Mouse (Mus musculus): ENCODE results near the gene Syap1. TPM values are rescaled to one million over a fixed set of nuclear protein-coding genes. Genes with fewer than 3 reads are reported as not detected.

The Syap1 gene
- polyA plus RNA-seq, 1 experiment from 2014 or later: 38.4 TPM

DNA sequence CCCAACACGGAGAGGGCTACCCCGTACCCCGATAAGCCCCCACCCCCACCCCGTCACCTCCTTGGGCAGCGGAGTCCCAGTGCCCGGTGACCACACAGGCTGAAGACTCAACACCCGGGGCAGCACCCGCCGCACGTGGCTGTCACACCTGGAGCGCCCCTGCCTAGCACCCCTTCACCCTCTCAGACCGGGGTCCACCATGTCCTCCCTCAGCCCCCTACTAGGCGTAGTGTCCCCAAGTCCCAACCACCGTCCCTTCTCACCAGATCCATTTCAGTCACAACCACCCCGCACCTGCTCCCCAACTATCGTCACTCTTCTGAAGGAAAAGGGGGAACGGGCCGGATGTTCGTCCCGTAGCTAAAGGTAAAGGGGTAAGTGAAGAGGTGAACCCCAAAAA, 59.5 kb downstream of the Syap1 start:
- Histone ChIP-seq H3K9me3 (no peaks in the 10 kb centered on the region), H3K27ac (no peak overlapping the region), H3K36me3 (no peaks in the 10 kb centered on the region), H3K4me3 (peak overlapping the region; percentile 51), H3K4me2 (replicated peaks) (peak overlapping the region; percentile 85), H3K9ac (peak overlapping the region; percentile 54), H3K4me1 (no peaks in the 10 kb centered on the region), H3K27me3 (replicated peaks) (no peaks in the 10 kb centered on the region)
- peak; percentile 72 for ATAC-seq (ENCODE audit: low FRiP score, low read depth)
- WGBS: 16% methylated on average over 20 of the region's 20 CpGs

DNA sequence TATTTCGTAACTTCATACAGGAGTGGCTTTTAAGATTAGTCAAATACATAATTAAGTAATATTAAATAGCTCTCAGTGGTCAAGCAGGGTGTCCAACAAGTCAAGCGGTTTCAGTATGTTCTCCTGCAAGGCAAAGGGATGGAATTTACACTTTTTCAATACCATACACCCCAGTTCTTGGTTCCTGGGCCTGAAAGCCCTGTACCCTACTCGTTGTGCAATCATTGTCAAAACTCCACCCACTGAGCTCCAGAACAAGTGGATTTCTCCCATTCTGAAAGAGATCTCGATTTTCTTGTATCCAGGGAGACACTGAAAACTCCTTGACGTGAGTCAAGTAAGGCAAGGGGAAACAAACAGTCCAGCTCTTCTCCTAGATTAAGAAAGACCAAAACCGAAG, 60.2 kb downstream of the Syap1 start:
- Histone ChIP-seq H3K9me3 (no peaks in the 10 kb centered on the region), H3K4me3 (peak overlapping the region; percentile 51; the same call in 1 of the 2 replicates), H3K27me3 (replicated peaks) (no peaks in the 10 kb centered on the region), H3K27ac (no peak overlapping the region), H3K4me1 (no peaks in the 10 kb centered on the region), H3K36me3 (no peaks in the 10 kb centered on the region), H3K9ac (no peak overlapping the region), H3K4me2 (replicated peaks) (peak overlapping the region; percentile 85)
- no peak for ATAC-seq (ENCODE audit: low FRiP score, low read depth)
- WGBS: 53% methylated on average over 6 of the region's 6 CpGs

MicroRNA genes within 50 kb of the gene (microRNA counts, 519-probe panel; counts per million panel counts)
- 342 counts per million, percentile 67 among the panel's probes with 10 or more counts for microRNA mmu-miR-3473

Small RNA genes lying within 50 kb of the gene (microRNA-seq; reads per million reads assigned to microRNA genes)
- gene Mir3473a: not detected

Other genes with a start within 250 kb of the Syap1 start
- gene Reps2, start 244.8 kb downstream of the Syap1 start, polyA plus RNA-seq (2016; fragmentation: Nextera tagmentation; extraction: Ambion mirVana): 1.4 and 1.9 TPM in 2 replicates
- 240 and 247 TPM in 2 replicates for gene Rbbp7, start 128.0 kb downstream of the Syap1 start, polyA plus RNA-seq (2016; fragmentation: Nextera tagmentation; extraction: Ambion mirVana)
- 15.1 and 17.5 TPM in 2 replicates for gene Txlng, start 59.0 kb downstream of the Syap1 start, polyA plus RNA-seq (2016; fragmentation: Nextera tagmentation; extraction: Ambion mirVana)
- gene Ctps2, start 12.8 kb upstream of the Syap1 start, polyA plus RNA-seq (2016; fragmentation: Nextera tagmentation; extraction: Ambion mirVana): 77.5 and 77.8 TPM in 2 replicates
- not detected in 2 replicates for gene S100g, start 76.2 kb upstream of the Syap1 start, polyA plus RNA-seq (2016; fragmentation: Nextera tagmentation; extraction: Ambion mirVana)